Mouse (Mus musculus) bone marrow macrophage, adult 2 months (primary cell): Measurements from ENCODE around the gene Zfp719. TPM values are rescaled to one million over a fixed set of nuclear protein-coding genes. Genes with fewer than 3 reads are reported as not detected.

Experiments
- H3K27ac ChIP-seq: 2 replicates; pipeline ENCODE4 v1.5.1; 2012; ENCODE audit warnings: low read depth, low read length; ENCODE audit not compliant: insufficient read depth
- H3K4me1 ChIP-seq: 2 replicates; pipeline ENCODE4 v1.6.1; 2012; ENCODE audit warnings: low read length; ENCODE audit not compliant: control insufficient read depth, insufficient read depth
- H3K4me3 ChIP-seq: 2 replicates; pipeline ENCODE4 v1.5.1; 2012; ENCODE audit warnings: mild to moderate bottlenecking, low read length, moderate library complexity; ENCODE audit not compliant: insufficient read depth
- CTCF ChIP-seq: IDR thresholded peaks from 2 replicates; pipeline ENCODE4 v1.5.1; 2012; ENCODE audit warnings: low read depth, mild to moderate bottlenecking, low read length, moderate library complexity
- POLR2A ChIP-seq: IDR thresholded peaks from 2 replicates; pipeline ENCODE4 v1.6.1; 2012; ENCODE audit warnings: mild to moderate bottlenecking, low read depth, low read length, borderline replicate concordance
- polyA plus RNA-seq: library from polyadenylated mRNA; stranded (reverse); fragments of >200 nt; gene quantifications from 2 replicates; pipeline ENCODE4 v1.2.4, GENCODE M21; 2012; ENCODE audit not compliant: missing spikeins, insufficient read depth, insufficient read length

Gene Zfp719
- polyA plus RNA-seq, 1 experiment, result 4.7 TPM

- no peak for TF ChIP-seq CTCF
- TF ChIP-seq POLR2A, result no peak
- H3K27ac ChIP-seq, result peak overlapping the region; percentile 85
- H3K4me3 ChIP-seq, result no peak overlapping the region
- peaks cover 33% of the 10 kb centered on the region for H3K4me1 ChIP-seq
Observed at GRCm38 (mm10) chr7:43554550-43554949, 24.9 kb upstream of the Zfp719 start.

DNA sequence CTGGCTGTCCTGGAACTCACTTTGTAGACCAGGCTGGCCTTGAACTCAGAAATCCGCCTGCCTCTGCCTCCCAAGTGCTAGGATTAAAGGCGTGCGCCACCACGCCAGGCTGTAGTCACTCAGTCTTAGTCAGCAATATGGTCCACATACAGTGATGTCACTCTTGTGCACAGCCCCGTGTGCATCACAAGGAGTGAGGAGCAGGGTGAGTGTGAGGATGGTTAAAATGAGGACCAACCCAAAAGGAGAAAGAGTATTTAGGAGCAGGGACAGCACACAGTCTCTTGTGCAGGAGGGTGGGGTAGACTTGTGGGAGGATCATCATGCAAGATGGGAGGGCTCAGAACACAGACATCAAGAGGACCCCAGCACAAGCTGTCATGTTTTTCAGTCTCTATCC, 24.1 kb upstream of the Zfp719 start:
- Histone ChIP-seq H3K27ac (peak overlapping the region; percentile 85), H3K4me1 (peaks cover 33% of the 10 kb centered on the region), H3K4me3 (no peak overlapping the region)
- no peak for TF ChIP-seq CTCF
- no peak for TF ChIP-seq POLR2A

DNA sequence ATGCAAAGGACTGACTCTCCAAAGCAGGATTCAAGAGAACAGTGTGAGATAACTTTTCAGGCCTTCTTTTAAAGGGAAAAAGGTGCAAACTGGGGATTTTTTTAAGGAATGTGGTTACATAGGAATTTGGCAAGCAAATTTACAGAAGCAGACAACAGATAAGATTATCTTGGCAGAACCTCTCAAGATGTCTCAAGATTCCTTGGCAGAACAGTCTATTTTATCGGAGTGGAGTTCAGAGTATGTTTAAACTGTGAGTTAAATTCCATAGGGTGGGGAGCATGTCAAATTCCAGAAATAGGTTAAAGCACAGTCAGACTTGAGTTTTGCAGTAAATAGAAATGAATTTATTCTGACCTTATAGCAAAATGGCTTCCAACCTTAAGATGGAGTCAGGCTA, 22.5 kb upstream of the Zfp719 start:
- H3K4me3 ChIP-seq, result no peak overlapping the region
- peaks cover 34% of the 10 kb centered on the region for H3K4me1 ChIP-seq
- TF ChIP-seq POLR2A, result no peak
- TF ChIP-seq CTCF, result no peak
- no peak overlapping the region for H3K27ac ChIP-seq

- Histone ChIP-seq H3K4me3 (peak within 1 kb of the TSS; percentile 78), H3K4me1 (peaks cover 20% of the 10 kb centered on the region), H3K27ac (peak within 1 kb of the TSS; percentile 91)
- TF ChIP-seq CTCF, result no peak
Observed at GRCm38 (mm10) chr7:43562006-43562633, 17.3 kb upstream of the Zfp719 start, which contains the start of gene Zfp658. TSS of gene Zfp658 (plus strand) at chr7:43562256.

- peaks cover 20% of the 10 kb centered on the region for H3K4me1 ChIP-seq
- H3K27ac ChIP-seq, result peak overlapping the region; percentile 91
- TF ChIP-seq CTCF (no peak), POLR2A (no peak)
- peak overlapping the region; percentile 78 for H3K4me3 ChIP-seq
Observed at GRCm38 (mm10) chr7:43562651-43563070, 16.7 kb upstream of the Zfp719 start.

GRCm38 (mm10) chr7:43563300-43563699, 16.1 kb upstream of the Zfp719 start:
- peak overlapping the region; percentile 78 for H3K4me3 ChIP-seq
- H3K27ac ChIP-seq, result peak overlapping the region; percentile 91
- H3K4me1 ChIP-seq, result peaks cover 20% of the 10 kb centered on the region
- no peak for TF ChIP-seq CTCF
- no peak for TF ChIP-seq POLR2A

DNA sequence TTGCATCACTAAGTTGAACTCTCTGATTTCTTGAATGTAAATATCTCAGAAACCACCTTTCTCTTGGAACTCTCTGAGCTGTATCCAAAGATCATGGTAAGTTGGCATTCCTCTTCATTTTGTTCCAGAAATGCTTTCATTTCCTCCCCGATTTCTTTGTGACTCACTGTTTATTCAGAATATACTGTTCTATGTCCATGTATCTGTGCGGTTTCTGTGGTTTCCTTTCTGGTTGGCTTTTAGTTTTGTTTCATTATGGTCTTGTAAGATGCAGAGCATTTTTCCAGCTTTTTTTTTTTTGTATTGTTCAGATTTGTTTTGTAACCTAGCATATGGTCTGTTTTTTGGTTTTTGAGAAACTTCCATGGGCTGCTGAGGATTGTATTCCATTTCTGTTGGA, 8.2 kb upstream of the Zfp719 start:
- Histone ChIP-seq H3K4me3 (no peak overlapping the region), H3K27ac (no peak overlapping the region; the same call in 1 of the 2 replicates), H3K4me1 (peaks cover 3% of the 10 kb centered on the region; the same call in 1 of the 2 replicates)
- no peak for TF ChIP-seq CTCF
- TF ChIP-seq POLR2A, result no peak

- H3K4me1 ChIP-seq, result peaks cover 12% of the 10 kb centered on the region
- no peak for TF ChIP-seq CTCF
- no peak for TF ChIP-seq POLR2A
- H3K27ac ChIP-seq, result no peak overlapping the region
- H3K4me3 ChIP-seq, result peak overlapping the region; percentile 71
Observed at GRCm38 (mm10) chr7:43580526-43580925, 1.1 kb downstream of the Zfp719 start.

GRCm38 (mm10) chr7:43584790-43585189, 5.4 kb downstream of the Zfp719 start:
- TF ChIP-seq POLR2A, result no peak
- TF ChIP-seq CTCF, result no peak

DNA sequence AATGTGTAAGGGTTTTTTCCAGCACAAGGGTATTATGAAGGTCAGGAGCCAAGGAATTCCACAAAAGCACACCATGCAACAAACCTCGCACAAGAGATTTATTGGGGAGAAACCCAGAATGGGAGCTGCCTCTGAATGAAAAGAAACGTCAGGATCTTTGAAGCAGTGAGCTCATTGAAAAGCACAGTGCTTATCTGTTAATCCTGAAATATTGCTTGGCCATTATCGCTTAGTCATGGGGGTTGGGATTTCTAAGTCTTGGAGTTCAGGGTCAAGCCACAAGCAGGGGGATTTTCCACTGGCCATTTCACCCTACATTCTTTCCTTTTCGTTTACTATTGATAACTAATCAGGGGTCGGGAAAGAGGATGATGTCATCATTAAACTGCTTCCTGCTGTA, 22.5 kb downstream of the Zfp719 start:
- no peak overlapping the region for H3K4me3 ChIP-seq
- peaks cover 10% of the 10 kb centered on the region for H3K4me1 ChIP-seq
- H3K27ac ChIP-seq, result no peak overlapping the region
- no peak for TF ChIP-seq POLR2A
- no peak for TF ChIP-seq CTCF

More at GRCm38 (mm10) chr7:43584790-43585189, 5.4 kb downstream of the Zfp719 start:
- Histone ChIP-seq H3K27ac (no peak overlapping the region), H3K4me3 (no peak overlapping the region), H3K4me1 (peaks cover 10% of the 10 kb centered on the region)
